Mouse (Mus musculus): Measurements from ENCODE around the gene Tbrg1.

- TF ChIP-seq CTCF (IDR thresholded peaks at IDR 0.05; ENCODE audit: low read depth) (no peak), EP300 (IDR thresholded peaks at IDR 0.05; ENCODE audit: low read depth) (no peak)
Measured at GRCm38 (mm10) chr9:37659413-37659812, 2.3 kb upstream of the Tbrg1 start.
